Mouse (Mus musculus) brain, adult 2 months (tissue): ENCODE measurements at regions not wholly inside any gene's neighbourhood (a gene's known extent, or its start where the extent isn't known, plus 50 kb on each side); places are given as distances from the start of the nearest gene placed in this dataset.

Experiments used
- DNase-seq: peaks from one replicate; pipeline ENCODE4 v3.0.0; 2011; ENCODE audit warnings: low read depth, low spot score

GRCm38 (mm10) chr3:64898610-64899009 is 54.0 kb upstream of the Vmn2r7 start:
- DNase-seq: peak; percentile 13

GRCm38 (mm10) chr3:64901317-64901892 is 56.8 kb upstream of the Vmn2r7 start:
- no peak for DNase-seq

GRCm38 (mm10) chr3:64949307-64949706 is 104.7 kb upstream of the Vmn2r7 start:
- DNase-seq: no peak

GRCm38 (mm10) chr3:64964667-64965415 is 120.3 kb upstream of the Vmn2r7 start:
- peak; percentile 45 for DNase-seq

- DNase-seq: no peak
These were observed 120.9 kb upstream of the Vmn2r7 start for GRCm38 (mm10) chr3:64965416-64965980.

- DNase-seq: no peak
These were observed 123.7 kb upstream of the Vmn2r7 start for GRCm38 (mm10) chr3:64968275-64968674.

GRCm38 (mm10) chr3:64984369-64984768 is 124.8 kb upstream of the Kcnab1 start:
- peak; percentile 57 for DNase-seq

- peak; percentile 78 for DNase-seq
These were observed 121.5 kb upstream of the Kcnab1 start for GRCm38 (mm10) chr3:64987665-64988064.

- DNase-seq: no peak
These were observed 112.7 kb upstream of the Kcnab1 start for GRCm38 (mm10) chr3:64996451-64996850.

- no peak for DNase-seq
These were observed 111.6 kb upstream of the Kcnab1 start for GRCm38 (mm10) chr3:64997552-64997951.

GRCm38 (mm10) chr3:65001131-65001530 is 108.1 kb upstream of the Kcnab1 start:
- DNase-seq: no peak

- no peak for DNase-seq
These were observed 106.6 kb upstream of the Kcnab1 start for GRCm38 (mm10) chr3:65002578-65002977.

- no peak for DNase-seq
These were observed 103.1 kb upstream of the Kcnab1 start for GRCm38 (mm10) chr3:65006127-65006526.

GRCm38 (mm10) chr3:65006565-65006964 is 102.6 kb upstream of the Kcnab1 start:
- DNase-seq: no peak

- DNase-seq: peak; percentile 87
These were observed 85.3 kb upstream of the Kcnab1 start for GRCm38 (mm10) chr3:65023876-65024275.

GRCm38 (mm10) chr3:65037626-65038025 is 71.6 kb upstream of the Kcnab1 start:
- DNase-seq: peak; percentile 85

- DNase-seq: no peak
These were observed 61.3 kb upstream of the Kcnab1 start for GRCm38 (mm10) chr3:65047879-65048278.

GRCm38 (mm10) chr3:65055401-65055800 is 53.8 kb upstream of the Kcnab1 start:
- DNase-seq: peak; percentile 53
